Mouse (Mus musculus) liver, embryonic 11.5 days (tissue): ENCODE results near the gene Rrbp1. TPM values are rescaled to one million over a fixed set of nuclear protein-coding genes. Genes with fewer than 3 reads are reported as not detected.

ENCODE experiments used
- ATAC-seq: fragments of 200-750 bp; cut with Nextera tagmentation; replicated peaks from 2 replicates; pipeline ENCODE4 v1.8.0; 2017; ENCODE audit warnings: moderate number of reproducible peaks, mild to moderate bottlenecking, moderate TSS enrichment, moderate library complexity; ENCODE audit not compliant: low FRiP score
- DNase-seq: peaks from one replicate; pipeline ENCODE4 v3.0.0-alpha.2; 2017; ENCODE audit warnings: low spot score
- H3K27ac ChIP-seq: fragments of 300-500 bp; sonication (generic); 2 replicates; pipeline ENCODE4 v1.5.1; 2014; ENCODE audit warnings: mild to moderate bottlenecking, low read depth, low read length, control low read depth
- H3K27me3 ChIP-seq: fragments of 300-500 bp; sonication (generic); replicated peaks from 2 replicates; pipeline ENCODE4 v1.6.1; 2014; ENCODE audit warnings: low read length, mixed read lengths; ENCODE audit not compliant: control insufficient read depth, insufficient read depth
- H3K36me3 ChIP-seq: fragments of 300-500 bp; sonication (generic); 2 replicates; pipeline ENCODE4 v1.6.1; 2014; ENCODE audit warnings: mild to moderate bottlenecking, low read length, moderate library complexity, mixed read lengths; ENCODE audit not compliant: control insufficient read depth, insufficient read depth
- H3K4me1 ChIP-seq: fragments of 300-500 bp; sonication (generic); replicated peaks from 2 replicates; pipeline ENCODE4 v1.6.1; 2014; ENCODE audit warnings: low read length, mixed read lengths; ENCODE audit not compliant: control insufficient read depth, insufficient read depth
- H3K4me2 ChIP-seq: fragments of 300-500 bp; sonication (generic); 2 replicates; pipeline ENCODE4 v1.6.1; 2014; ENCODE audit warnings: mild to moderate bottlenecking, control low read depth, moderate library complexity
- H3K4me3 ChIP-seq: fragments of 300-500 bp; sonication (generic); 2 replicates; pipeline ENCODE4 v1.5.1; 2014; ENCODE audit warnings: low read depth, low read length, control low read depth
- H3K9ac ChIP-seq: fragments of 300-500 bp; sonication (generic); 2 replicates; pipeline ENCODE4 v1.6.1; 2014; ENCODE audit warnings: low read depth, low read length, control low read depth
- H3K9me3 ChIP-seq: fragments of 300-500 bp; sonication (generic); 2 replicates; pipeline ENCODE4 v1.6.1; 2016; ENCODE audit warnings: low read length, inconsistent platforms, mixed read lengths; ENCODE audit not compliant: control insufficient read depth
- WGBS: fragments of 180-500 bp; shearing (Covaris S2); extraction: QIAGEN DNeasy Blood & Tissue Kit; methylation state at CpG from one replicate; pipeline ENCODE4 v1.1.7; 2014; 5-methylcytosine and 5-hydroxymethylcytosine counted together
- polyA plus RNA-seq: library from polyadenylated mRNA; unstranded; fragments of >200 nt; fragmentation: Nextera tagmentation; extraction: Ambion mirVana; gene quantifications from 2 replicates; pipeline ENCODE4 v1.2.1, GENCODE M21; 2014

Gene Rrbp1
- polyA plus RNA-seq, 1 experiment from 2014 or later = 89.6 TPM

- Histone ChIP-seq H3K4me3 (no peak within 1 kb of the TSS), H3K9me3 (no peaks in the 10 kb centered on the region), H3K4me1 (no peaks in the 10 kb centered on the region), H3K36me3 (no peaks in the 10 kb centered on the region), H3K27me3 (no peaks in the 10 kb centered on the region), H3K4me2 (no peak within 1 kb of the TSS), H3K9ac (no peak within 1 kb of the TSS), H3K27ac (no peak within 1 kb of the TSS)
- 88% methylated on average over 2 of the region's 2 CpGs for WGBS
- ATAC-seq (no peak), DNase-seq (no peak)
These were observed 21.6 kb upstream of the Rrbp1 start, which contains the start of gene Banf2 for GRCm38 (mm10) chr2:144032664-144033063. Gene Banf2 (plus strand): TSS chr2:144033059.

GRCm38 (mm10) chr2:144030791-144031190 lies 19.7 kb upstream of the Rrbp1 start:
- Histone ChIP-seq H3K27me3 (no peaks in the 10 kb centered on the region), H3K4me3 (no peak overlapping the region), H3K9me3 (no peaks in the 10 kb centered on the region), H3K4me2 (no peak overlapping the region), H3K4me1 (peaks cover 6% of the 10 kb centered on the region; the same call in 1 of the 2 replicates), H3K36me3 (no peaks in the 10 kb centered on the region), H3K27ac (no peak overlapping the region), H3K9ac (no peak overlapping the region)
- ATAC-seq = no peak
- WGBS = 88% methylated on average over 7 of the region's 7 CpGs
- DNase-seq = no peak

GRCm38 (mm10) chr2:144026456-144026855 lies 15.4 kb upstream of the Rrbp1 start:
- no peaks in the 10 kb centered on the region for H3K9me3 ChIP-seq
- H3K27ac ChIP-seq = no peak overlapping the region
- H3K4me1 ChIP-seq = peaks cover 8% of the 10 kb centered on the region; the same call in 1 of the 2 replicates
- no peak for DNase-seq
- H3K4me2 ChIP-seq = no peak overlapping the region
- no peak overlapping the region for H3K4me3 ChIP-seq
- no peak overlapping the region for H3K9ac ChIP-seq
- 48% methylated on average over 4 of the region's 4 CpGs for WGBS
- H3K36me3 ChIP-seq = no peaks in the 10 kb centered on the region
- no peaks in the 10 kb centered on the region for H3K27me3 ChIP-seq
- ATAC-seq = peak; percentile 29; the same call in 1 of the 2 replicates

- no peak overlapping the region for H3K9ac ChIP-seq
- H3K4me1 ChIP-seq = peaks cover 8% of the 10 kb centered on the region; the same call in 1 of the 2 replicates
- no peak overlapping the region for H3K4me3 ChIP-seq
- H3K27me3 ChIP-seq = no peaks in the 10 kb centered on the region
- 78% methylated on average over 9 of the region's 9 CpGs for WGBS
- H3K36me3 ChIP-seq = no peaks in the 10 kb centered on the region
- H3K9me3 ChIP-seq = no peaks in the 10 kb centered on the region
- DNase-seq = no peak
- no peak overlapping the region for H3K27ac ChIP-seq
- no peak overlapping the region for H3K4me2 ChIP-seq
- ATAC-seq = no peak
These were observed 14.3 kb upstream of the Rrbp1 start for GRCm38 (mm10) chr2:144025361-144025760.

GRCm38 (mm10) chr2:144022441-144022840 lies 11.4 kb upstream of the Rrbp1 start:
- no peak for DNase-seq
- H3K4me2 ChIP-seq = no peak overlapping the region
- H3K27ac ChIP-seq = no peak overlapping the region
- no peaks in the 10 kb centered on the region for H3K27me3 ChIP-seq
- no peak overlapping the region for H3K9ac ChIP-seq
- H3K9me3 ChIP-seq = no peaks in the 10 kb centered on the region
- ATAC-seq = no peak
- H3K4me1 ChIP-seq = peaks cover 8% of the 10 kb centered on the region; the same call in 1 of the 2 replicates
- H3K4me3 ChIP-seq = no peak overlapping the region
- WGBS = 78% methylated on average over 3 of the region's 3 CpGs
- no peaks in the 10 kb centered on the region for H3K36me3 ChIP-seq

- 0 out of 2 replicates have a peak, but pooled peaks cover 2% of the 10 kb centered on the region for H3K4me1 ChIP-seq
- 63% methylated on average over 2 of the region's 2 CpGs for WGBS
- no peak overlapping the region for H3K4me2 ChIP-seq
- H3K4me3 ChIP-seq = no peak overlapping the region
- H3K27ac ChIP-seq = no peak overlapping the region
- no peaks in the 10 kb centered on the region for H3K36me3 ChIP-seq
- H3K9me3 ChIP-seq = no peaks in the 10 kb centered on the region
- no peak for ATAC-seq
- H3K27me3 ChIP-seq = no peaks in the 10 kb centered on the region
- no peak overlapping the region for H3K9ac ChIP-seq
- DNase-seq = no peak
These were observed 8.9 kb upstream of the Rrbp1 start for GRCm38 (mm10) chr2:144019971-144020370.

- DNase-seq (no peak), ATAC-seq (no peak)
- WGBS = 85% methylated on average over 9 of the region's 9 CpGs
These were observed 4.8 kb upstream of the Rrbp1 start for GRCm38 (mm10) chr2:144015861-144016260.

GRCm38 (mm10) chr2:144014481-144014880 lies 3.4 kb upstream of the Rrbp1 start:
- Histone ChIP-seq H3K36me3 (no peaks in the 10 kb centered on the region), H3K9me3 (no peaks in the 10 kb centered on the region), H3K4me2 (peak overlapping the region; percentile 20; the same call in 1 of the 2 replicates), H3K4me1 (peaks cover 3% of the 10 kb centered on the region; the same call in 1 of the 2 replicates), H3K4me3 (no peak overlapping the region), H3K27me3 (no peaks in the 10 kb centered on the region), H3K27ac (no peak overlapping the region), H3K9ac (no peak overlapping the region)
- DNase-seq = no peak
- 65% methylated on average over 5 of the region's 5 CpGs for WGBS
- no peak for ATAC-seq

More at GRCm38 (mm10) chr2:144015861-144016260, 4.8 kb upstream of the Rrbp1 start:
- Histone ChIP-seq H3K4me3 (no peak overlapping the region), H3K9me3 (no peaks in the 10 kb centered on the region), H3K4me2 (no peak overlapping the region), H3K4me1 (0 out of 2 replicates have a peak, but pooled peaks cover 2% of the 10 kb centered on the region), H3K27ac (no peak overlapping the region), H3K36me3 (no peaks in the 10 kb centered on the region), H3K9ac (no peak overlapping the region), H3K27me3 (no peaks in the 10 kb centered on the region)

- H3K4me2 ChIP-seq = peak overlapping the region; percentile 20
- no peak overlapping the region for H3K27ac ChIP-seq
- peaks cover 8% of the 10 kb centered on the region for H3K4me1 ChIP-seq
- no peaks in the 10 kb centered on the region for H3K27me3 ChIP-seq
- WGBS = 80% methylated on average over 11 of the region's 11 CpGs
- no peak overlapping the region for H3K9ac ChIP-seq
- DNase-seq = no peak
- no peak overlapping the region for H3K4me3 ChIP-seq
- no peaks in the 10 kb centered on the region for H3K36me3 ChIP-seq
- no peaks in the 10 kb centered on the region for H3K9me3 ChIP-seq
- no peak for ATAC-seq
These were observed 3.0 kb upstream of the Rrbp1 start for GRCm38 (mm10) chr2:144014051-144014450.
